Mouse (Mus musculus) gastrocnemius, adult 2 months (tissue): ENCODE data around the gene Ppm1n. TPM values are rescaled to one million over a fixed set of nuclear protein-coding genes. Genes with fewer than 3 reads are reported as not detected.
A peak's percentile ranks its signal among the peaks of the same experiment; 100 is the strongest.

Experiments
- DNase-seq: peaks from one replicate; pipeline ENCODE4 v3.0.0; 2022
- H3K27ac ChIP-seq: fragments of 200-600 bp; 2 replicates; pipeline ENCODE4 v1.8.1; 2022; ENCODE audit warnings: mild to moderate bottlenecking
- H3K4me3 ChIP-seq: fragments of 200-600 bp; 2 replicates; pipeline ENCODE4 v1.8.1; 2022; ENCODE audit warnings: mild to moderate bottlenecking, moderate library complexity
- CTCF ChIP-seq: fragments of 200-600 bp; IDR thresholded peaks from 2 replicates; pipeline ENCODE4 v1.8.1; 2022; ENCODE audit warnings: antibody characterized with exemption, mild to moderate bottlenecking, moderate library complexity
- intact Hi-C: fragments of 180-260 bp; cut with DNase I; formaldehyde crosslinking; loops from one replicate; pipeline ENCODE4 v1.15.1; 2025
- long read RNA-seq, 2 experiments: library from polyadenylated mRNA; stranded (forward); transcript quantifications; one replicate each; pipeline ENCODE4 v2.0.0; 2021
- total RNA-seq, 2 experiments: library from RNA; stranded (reverse); gene quantifications; 2 replicates each; pipeline ENCODE4 v1.2.3; 2021

Ppm1n gene
- total RNA-seq: under 1 TPM in 1 of 2 experiments, not detected in 1; 0.74 TPM
- long read RNA-seq, experiment 1: 0 reads
- long read RNA-seq, experiment 2: 0 reads

GRCm38 (mm10) chr7:19279581-19280114 is at the start of gene Ppm1n:
Gene Ppm1n (minus strand): TSS chr7:19280064.
- intact Hi-C loops: loop anchor here (2.0 to 5.0 kb wide), 2 partner anchors 19 to 102 kb away; partner anchors contain the start of gene Eml2
- no peak within 1 kb of the TSS for H3K27ac ChIP-seq
- peak; percentile 24; the same call in 1 of the 2 replicates for TF ChIP-seq CTCF
- peak within 1 kb of the TSS; percentile 65 for H3K4me3 ChIP-seq
- peak; percentile 54 for DNase-seq

- no peak overlapping the region for H3K4me3 ChIP-seq
- intact Hi-C loops: no loop called here
- H3K27ac ChIP-seq: no peak overlapping the region
- no peak for DNase-seq
- TF ChIP-seq CTCF: peak; percentile 41
Observed at GRCm38 (mm10) chr7:19328425-19328824, 48.6 kb upstream of the Ppm1n start.

GRCm38 (mm10) chr7:19327782-19328181 is 47.9 kb upstream of the Ppm1n start:
- no peak for TF ChIP-seq CTCF

GRCm38 (mm10) chr7:19327128-19327527 is 47.3 kb upstream of the Ppm1n start:
- intact Hi-C loops: no loop called here

More at GRCm38 (mm10) chr7:19327782-19328181, 47.9 kb upstream of the Ppm1n start:
- Histone ChIP-seq H3K27ac (peak overlapping the region; percentile 89), H3K4me3 (peak overlapping the region; percentile 72; the same call in 1 of the 2 replicates)
- DNase-seq: no peak
- intact Hi-C loops: no loop called here

GRCm38 (mm10) chr7:19326359-19326758 is 46.5 kb upstream of the Ppm1n start:
- TF ChIP-seq CTCF: no peak
- Histone ChIP-seq H3K27ac (peak overlapping the region; percentile 89), H3K4me3 (peak overlapping the region; percentile 72)
- intact Hi-C loops: no loop called here
- DNase-seq: peak; percentile 95

More at GRCm38 (mm10) chr7:19327128-19327527, 47.3 kb upstream of the Ppm1n start:
- TF ChIP-seq CTCF: no peak
- Histone ChIP-seq H3K4me3 (peak overlapping the region; percentile 72), H3K27ac (peak overlapping the region; percentile 89)
- peak; percentile 94 for DNase-seq

- no peak for TF ChIP-seq CTCF
- peak overlapping the region; percentile 72 for H3K4me3 ChIP-seq
- no peak for DNase-seq
- intact Hi-C loops: no loop called here
- H3K27ac ChIP-seq: peak overlapping the region; percentile 89
Observed at GRCm38 (mm10) chr7:19325262-19326199, 45.7 kb upstream of the Ppm1n start.

GRCm38 (mm10) chr7:19324221-19324620 is 44.4 kb upstream of the Ppm1n start:
- TF ChIP-seq CTCF: no peak
- DNase-seq: no peak
- intact Hi-C loops: no loop called here
- Histone ChIP-seq H3K27ac (no peak overlapping the region), H3K4me3 (no peak overlapping the region)

GRCm38 (mm10) chr7:19322489-19322888 is 42.6 kb upstream of the Ppm1n start:
- DNase-seq: no peak
- intact Hi-C loops: no loop called here
- Histone ChIP-seq H3K27ac (no peak overlapping the region), H3K4me3 (no peak overlapping the region)
- no peak for TF ChIP-seq CTCF

- intact Hi-C loops: no loop called here
- TF ChIP-seq CTCF: no peak
- Histone ChIP-seq H3K27ac (no peak overlapping the region), H3K4me3 (no peak overlapping the region)
- no peak for DNase-seq
Observed at GRCm38 (mm10) chr7:19321464-19321863, 41.6 kb upstream of the Ppm1n start.

- intact Hi-C loops: no loop called here
- Histone ChIP-seq H3K27ac (peak overlapping the region; percentile 84), H3K4me3 (peak overlapping the region; percentile 73)
- DNase-seq: no peak
- no peak for TF ChIP-seq CTCF
Observed at GRCm38 (mm10) chr7:19320637-19321036, 40.8 kb upstream of the Ppm1n start.

GRCm38 (mm10) chr7:19319906-19320305 is 40.0 kb upstream of the Ppm1n start:
- peak overlapping the region; percentile 73 for H3K4me3 ChIP-seq
- peak overlapping the region; percentile 85 for H3K27ac ChIP-seq
- peak; percentile 99 for DNase-seq
- intact Hi-C loops: no loop called here
- no peak for TF ChIP-seq CTCF

- no peak for TF ChIP-seq CTCF
- Histone ChIP-seq H3K27ac (peak overlapping the region; percentile 85), H3K4me3 (peak overlapping the region; percentile 73)
- intact Hi-C loops: no loop called here
- no peak for DNase-seq
Observed at GRCm38 (mm10) chr7:19319458-19319857, 39.6 kb upstream of the Ppm1n start.

GRCm38 (mm10) chr7:19318676-19319075 is 38.8 kb upstream of the Ppm1n start:
- no peak overlapping the region for H3K27ac ChIP-seq
- DNase-seq: no peak
- intact Hi-C loops: no loop called here
- TF ChIP-seq CTCF: no peak
- no peak overlapping the region for H3K4me3 ChIP-seq
